Mouse (Mus musculus) spleen, adult 2 months (tissue): Measurements from ENCODE around the gene Crtc3. TPM values are rescaled to one million over a fixed set of nuclear protein-coding genes. Genes with fewer than 3 reads are reported as not detected.

Experiments used
- DNase-seq, 2 experiments: peaks; one replicate each; pipeline versions ENCODE4 v3.0.0 to v3.0.0-alpha.2; 2012 to 2021; ENCODE audit warnings: low spot score in 2 of 2, low read depth in 1 of 2
- H3K27ac ChIP-seq: fragments of 200-500 bp; 2 replicates; pipeline ENCODE4 v1.5.1; 2012; ENCODE audit warnings: low read length, inconsistent platforms; ENCODE audit not compliant: insufficient read depth
- H3K27me3 ChIP-seq: fragments of 200-500 bp; 2 replicates; pipeline ENCODE4 v1.6.1; 2012; ENCODE audit warnings: mild to moderate bottlenecking, moderate library complexity, low read length, inconsistent platforms; ENCODE audit not compliant: control insufficient read depth, insufficient read depth
- H3K36me3 ChIP-seq: fragments of 200-500 bp; 2 replicates; pipeline ENCODE4 v1.6.1; 2012; ENCODE audit warnings: mild to moderate bottlenecking, low read length, inconsistent platforms; ENCODE audit not compliant: control insufficient read depth, insufficient read depth
- H3K4me1 ChIP-seq: fragments of 200-500 bp; 2 replicates; pipeline ENCODE4 v1.6.1; 2011; ENCODE audit warnings: inconsistent platforms; ENCODE audit not compliant: control insufficient read depth, insufficient read depth, insufficient read length
- H3K4me3 ChIP-seq: fragments of 200-500 bp; 2 replicates; pipeline ENCODE4 v1.5.1; 2011; ENCODE audit warnings: mild to moderate bottlenecking, inconsistent platforms; ENCODE audit not compliant: insufficient read depth, insufficient read length; ENCODE audit errors: extremely low read depth
- CTCF ChIP-seq: fragments of 200-500 bp; IDR thresholded peaks from 2 replicates; pipeline ENCODE4 v1.5.1; 2011; ENCODE audit warnings: mild to moderate bottlenecking, inconsistent platforms; ENCODE audit not compliant: insufficient read depth, insufficient read length, insufficient replicate concordance; ENCODE audit errors: extremely low read depth
- POLR2A ChIP-seq: fragments of 200-500 bp; IDR thresholded peaks from 2 replicates; pipeline ENCODE4 v1.6.1; 2011; ENCODE audit warnings: low read depth, low read length, inconsistent platforms
- WGBS: fragments of 180-500 bp; shearing (Covaris S2); methylation state at CpG from one replicate; pipeline ENCODE4 v1.1.7; 2018; 5-methylcytosine and 5-hydroxymethylcytosine counted together
- polyA plus RNA-seq: library from polyadenylated mRNA; depleted of rRNA; stranded (reverse); fragments of >200 nt; gene quantifications from 2 replicates; pipeline ENCODE4 v1.2.3, GENCODE M21; 2012

Crtc3 gene
- polyA plus RNA-seq, 1 experiment = 19.1 TPM

- Histone ChIP-seq H3K27me3 (no peaks in the 10 kb centered on the region), H3K4me3 (no peak overlapping the region), H3K36me3 (no peaks in the 10 kb centered on the region), H3K4me1 (peaks cover 13% of the 10 kb centered on the region; the same call in 1 of the 2 replicates), H3K27ac (no peak overlapping the region)
- WGBS = 83% methylated on average over 14 of the region's 14 CpGs
- TF ChIP-seq POLR2A (no peak), CTCF (no peak)
- no peak for DNase-seq
These were observed 111.2 kb downstream of the Crtc3 start for GRCm38 (mm10) chr7:80577417-80577980.

GRCm38 (mm10) chr7:80576626-80577025 is 112.1 kb downstream of the Crtc3 start:
- TF ChIP-seq POLR2A = no peak
- no peak for TF ChIP-seq CTCF
- WGBS = 79% methylated on average over 3 of the region's 3 CpGs
- Histone ChIP-seq H3K36me3 (no peaks in the 10 kb centered on the region), H3K4me3 (no peak overlapping the region), H3K27me3 (no peaks in the 10 kb centered on the region), H3K4me1 (peaks cover 12% of the 10 kb centered on the region; the same call in 1 of the 2 replicates), H3K27ac (no peak overlapping the region)
- peak in 1 of 2 experiments; percentile 39 for DNase-seq

GRCm38 (mm10) chr7:80575750-80576149 is 112.9 kb downstream of the Crtc3 start:
- Histone ChIP-seq H3K4me1 (peaks cover 12% of the 10 kb centered on the region; the same call in 1 of the 2 replicates), H3K36me3 (no peaks in the 10 kb centered on the region), H3K4me3 (no peak overlapping the region), H3K27me3 (no peaks in the 10 kb centered on the region), H3K27ac (peak overlapping the region; percentile 43)
- TF ChIP-seq POLR2A = no peak
- TF ChIP-seq CTCF = no peak
- WGBS = 14% methylated on average over 9 of the region's 9 CpGs
- DNase-seq = peak in 1 of 2 experiments; percentile 25

- no peak for DNase-seq
- Histone ChIP-seq H3K4me1 (peaks cover 12% of the 10 kb centered on the region; the same call in 1 of the 2 replicates), H3K36me3 (no peaks in the 10 kb centered on the region), H3K27ac (no peak overlapping the region), H3K4me3 (no peak overlapping the region), H3K27me3 (no peaks in the 10 kb centered on the region)
- no peak for TF ChIP-seq CTCF
- TF ChIP-seq POLR2A = no peak
- WGBS = 76% methylated on average over 3 of the region's 3 CpGs
These were observed 115.6 kb downstream of the Crtc3 start for GRCm38 (mm10) chr7:80573076-80573475.

GRCm38 (mm10) chr7:80567982-80568381 is 120.7 kb downstream of the Crtc3 start:
- Histone ChIP-seq H3K27me3 (no peaks in the 10 kb centered on the region), H3K4me3 (no peak overlapping the region), H3K4me1 (no peaks in the 10 kb centered on the region), H3K27ac (no peak overlapping the region), H3K36me3 (no peaks in the 10 kb centered on the region)
- DNase-seq = no peak
- WGBS = 93% methylated on average over 8 of the region's 8 CpGs
- TF ChIP-seq CTCF (no peak), POLR2A (no peak)

GRCm38 (mm10) chr7:80561931-80562330 is 126.7 kb downstream of the Crtc3 start:
- H3K4me1 ChIP-seq = no peaks in the 10 kb centered on the region
- H3K27me3 ChIP-seq = no peaks in the 10 kb centered on the region
- no peak overlapping the region for H3K27ac ChIP-seq
- H3K36me3 ChIP-seq = no peaks in the 10 kb centered on the region
- no peak overlapping the region for H3K4me3 ChIP-seq
- 81% methylated on average over 5 of the region's 5 CpGs for WGBS
- no peak for DNase-seq
- no peak for TF ChIP-seq CTCF
- no peak for TF ChIP-seq POLR2A

- DNase-seq = no peak
- H3K4me3 ChIP-seq = no peak overlapping the region
- WGBS = 84% methylated on average over 9 of the region's 9 CpGs
- H3K4me1 ChIP-seq = no peaks in the 10 kb centered on the region
- TF ChIP-seq POLR2A (no peak), CTCF (no peak)
- H3K27me3 ChIP-seq = no peaks in the 10 kb centered on the region
- no peak overlapping the region for H3K27ac ChIP-seq
- no peaks in the 10 kb centered on the region for H3K36me3 ChIP-seq
These were observed 127.4 kb downstream of the Crtc3 start for GRCm38 (mm10) chr7:80561271-80561670.
